Mouse (Mus musculus): ENCODE results near the gene 2610528J11Rik. TPM values are rescaled to one million over a fixed set of nuclear protein-coding genes. Genes with fewer than 3 reads are reported as not detected.
"Not testable (repeated sequence)": the region's sequence is repeated elsewhere in the genome, so short reads cannot be mapped to it uniquely, and the experiment has no call there.

The 2610528J11Rik gene
- polyA plus RNA-seq, 1 experiment = 0.10 TPM

GRCm38 (mm10) chr4:118539904-118540303 lies 13.1 kb downstream of the 2610528J11Rik start:
- no peak for DNase-seq (ENCODE audit: extremely low spot score in 1 of 2, low spot score in 1 of 2)

DNA sequence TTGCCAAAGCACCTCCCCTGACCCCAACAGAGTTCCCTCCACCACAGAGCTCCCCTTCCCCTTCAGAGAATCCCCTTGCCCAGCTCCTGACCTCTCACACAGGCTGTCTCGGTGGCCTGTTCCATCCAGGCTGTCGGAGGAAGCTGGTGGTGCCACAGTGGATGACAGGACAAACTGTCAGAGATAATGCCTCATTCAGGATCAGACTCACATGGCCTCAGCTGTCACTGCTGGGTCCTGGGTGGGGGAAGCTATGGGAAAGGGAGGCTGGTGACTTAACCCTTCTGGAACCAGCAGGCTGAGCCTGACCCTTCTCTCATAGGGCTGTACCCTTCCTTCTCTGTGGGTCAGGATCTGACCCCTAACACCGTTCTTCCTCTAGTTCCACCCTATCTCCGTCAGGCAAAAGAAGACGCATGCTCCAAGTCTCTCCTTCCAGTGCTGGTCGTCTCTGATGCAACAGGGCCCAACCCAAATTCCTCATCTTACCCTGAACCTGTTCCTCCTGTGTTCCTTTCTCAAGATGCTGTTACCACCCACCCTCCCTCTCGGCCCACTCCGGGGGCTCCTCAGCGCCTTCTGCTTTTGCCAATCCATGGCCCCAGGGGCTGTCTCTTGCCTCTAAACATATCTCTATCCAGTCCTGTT lies 15.8 kb downstream of the 2610528J11Rik start:
- no peak for DNase-seq (ENCODE audit: extremely low spot score in 1 of 2, low spot score in 1 of 2)

DNA sequence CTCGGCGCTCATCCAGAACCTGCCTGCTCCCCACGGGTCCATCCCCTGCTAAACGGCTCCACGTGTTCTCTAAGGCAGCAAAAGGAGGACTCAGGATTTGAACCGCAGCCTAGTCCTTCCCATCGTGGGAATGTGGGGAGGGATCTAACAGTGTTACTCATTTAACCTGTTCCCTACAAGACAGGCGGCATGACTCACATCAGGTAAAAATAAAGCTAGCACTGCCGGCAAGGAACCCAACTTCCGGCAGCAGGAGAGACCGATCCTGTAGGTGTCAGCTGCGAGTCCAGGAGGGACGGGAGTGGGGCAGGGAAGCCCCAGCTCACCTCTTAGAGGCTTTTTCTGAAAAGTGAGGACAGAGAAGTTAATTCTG lies 16.3 kb downstream of the 2610528J11Rik start:
- peak in 1 of 2 experiments; percentile 68 for DNase-seq (ENCODE audit: extremely low spot score in 1 of 2, low spot score in 1 of 2)

DNA sequence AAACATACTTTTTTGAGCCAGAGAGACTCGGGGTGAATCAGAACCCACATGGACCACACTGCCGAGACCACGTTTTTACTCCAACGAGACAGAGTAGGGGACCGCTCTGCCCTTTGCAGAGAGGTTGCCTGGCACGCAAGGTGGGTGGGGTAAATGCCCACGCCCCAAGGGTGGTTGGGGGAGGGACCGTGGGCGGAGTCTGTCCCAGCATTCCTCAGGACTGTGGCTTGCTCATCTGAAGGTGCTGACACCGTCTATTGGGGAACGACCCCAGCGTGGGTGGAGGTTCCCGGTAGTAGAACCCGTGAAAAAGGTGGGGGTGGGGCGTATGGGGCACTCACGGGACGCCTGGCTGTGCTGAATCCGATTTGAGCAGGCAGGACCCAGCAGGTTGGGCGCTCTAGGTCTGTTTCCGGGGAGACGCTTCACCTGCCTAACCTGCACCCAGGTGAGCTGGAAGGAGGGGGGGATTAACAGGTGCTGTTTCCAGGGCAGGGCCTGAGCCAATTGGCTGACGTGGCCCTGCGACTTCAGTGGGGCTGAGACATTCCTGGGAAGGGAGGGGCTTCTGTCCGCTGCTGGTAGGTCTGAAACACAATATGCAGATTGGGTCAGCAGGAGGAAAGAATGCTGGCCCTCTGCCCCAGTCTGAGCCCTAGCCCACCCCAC lies 16.9 kb downstream of the 2610528J11Rik start, which contains the start of gene Tmem125:
Gene Tmem125, minus strand, starts transcription at position 453 of the 669 bp plus-strand sequence.
- peak in 1 of 2 experiments; percentile 33 for DNase-seq (ENCODE audit: extremely low spot score in 1 of 2, low spot score in 1 of 2)

DNA sequence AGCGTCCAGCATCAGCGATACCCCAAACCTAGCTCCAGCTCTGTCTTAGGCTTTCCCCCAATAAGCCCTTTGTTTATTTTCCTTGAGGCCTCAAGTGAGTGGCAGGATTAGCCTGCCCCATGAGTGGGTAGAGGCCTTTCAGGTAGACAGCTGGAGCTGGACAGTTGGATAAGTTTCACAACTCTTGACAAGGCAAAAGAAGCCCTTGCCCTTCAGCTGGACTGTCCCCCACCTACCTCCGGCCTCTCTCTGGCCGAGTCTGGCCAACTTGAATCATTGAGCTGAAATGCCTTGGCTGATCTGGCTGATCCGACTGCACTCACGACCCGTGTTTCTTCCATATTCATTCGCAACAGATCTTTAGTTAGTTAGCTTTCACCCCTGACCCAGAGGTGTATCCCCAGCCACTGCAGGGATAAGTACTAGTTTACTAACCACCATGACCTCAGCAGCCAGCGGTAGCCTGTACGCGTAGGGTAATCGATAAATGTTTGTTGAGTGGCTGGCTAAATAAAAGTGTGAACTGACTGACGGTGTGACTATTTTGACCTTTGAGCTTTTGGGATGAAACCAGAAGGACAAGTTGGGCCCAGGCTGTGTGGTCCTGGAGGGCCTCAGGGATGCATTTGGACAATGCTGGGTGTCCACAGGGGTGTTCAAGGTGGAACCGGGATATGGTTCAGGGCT lies 17.8 kb downstream of the 2610528J11Rik start:
- no peak for DNase-seq (ENCODE audit: extremely low spot score in 1 of 2, low spot score in 1 of 2)

- DNase-seq (ENCODE audit: extremely low spot score in 1 of 2, low spot score in 1 of 2) = peak in 1 of 2 experiments; percentile 62
Observed at GRCm38 (mm10) chr4:118547424-118548129, 20.8 kb downstream of the 2610528J11Rik start.

GRCm38 (mm10) chr4:118548130-118548480 lies 21.3 kb downstream of the 2610528J11Rik start:
- not testable (repeated sequence) for DNase-seq (ENCODE audit: extremely low spot score in 1 of 2, low spot score in 1 of 2)

DNA sequence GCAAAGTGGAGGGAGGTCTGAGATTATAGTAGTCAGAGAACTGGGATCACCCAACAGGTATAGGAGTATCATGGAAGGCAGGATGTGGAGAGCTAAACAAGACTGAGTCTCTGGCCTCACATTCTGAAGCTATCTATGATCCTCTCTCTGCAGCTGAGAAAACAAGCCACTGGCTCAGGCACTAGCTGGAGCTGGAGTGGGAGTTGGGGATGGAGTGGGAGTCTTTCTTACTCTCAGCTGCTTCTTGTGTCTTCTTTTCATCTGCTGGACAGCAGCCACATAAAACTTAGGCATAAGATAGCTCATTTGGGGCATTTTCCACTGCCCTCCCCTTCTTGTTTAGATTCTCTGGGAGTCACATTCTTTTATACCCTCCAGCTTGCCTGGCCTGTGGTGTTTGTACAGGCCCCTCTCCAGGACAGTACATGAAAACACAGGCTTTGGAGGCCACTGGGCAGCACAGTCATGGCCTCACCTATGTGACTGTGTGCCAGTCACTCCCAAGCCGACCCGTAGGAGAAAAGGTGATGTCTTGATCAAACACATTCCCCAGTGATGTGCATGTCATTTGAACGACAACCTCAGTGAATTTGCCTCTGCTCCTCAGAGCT lies 26.3 kb downstream of the 2610528J11Rik start:
- peak in 1 of 2 experiments; percentile 52 for DNase-seq (ENCODE audit: extremely low spot score in 1 of 2, low spot score in 1 of 2)

- DNase-seq (ENCODE audit: extremely low spot score in 1 of 2, low spot score in 1 of 2) = no peak
Observed at GRCm38 (mm10) chr4:118564062-118564925, 37.5 kb downstream of the 2610528J11Rik start.

- DNase-seq (ENCODE audit: extremely low spot score in 1 of 2, low spot score in 1 of 2) = no peak
Observed at GRCm38 (mm10) chr4:118564926-118565279, 38.1 kb downstream of the 2610528J11Rik start.

- peak in 1 of 2 experiments; percentile 83 for DNase-seq (ENCODE audit: extremely low spot score in 1 of 2, low spot score in 1 of 2)
Observed at GRCm38 (mm10) chr4:118566161-118566676, 39.4 kb downstream of the 2610528J11Rik start.

DNA sequence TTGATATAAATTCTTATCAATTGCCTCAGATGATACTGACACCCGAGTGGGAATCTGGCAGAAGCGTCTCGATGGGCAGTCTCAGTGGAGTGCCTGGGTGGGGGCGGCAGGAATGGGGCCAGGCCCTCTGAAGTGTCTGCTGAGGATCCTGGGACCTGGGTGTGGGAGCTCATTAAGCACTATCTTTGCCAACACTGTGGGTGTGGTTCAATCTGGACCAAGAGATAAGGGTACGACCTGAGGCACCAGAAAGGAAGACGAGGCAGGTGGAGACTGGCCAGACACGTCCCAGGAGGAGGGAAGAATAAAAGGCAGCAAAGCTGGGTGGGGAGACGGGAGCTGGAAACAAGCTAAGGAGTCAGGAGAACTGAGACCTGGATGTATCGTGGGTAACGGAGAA lies 41.9 kb downstream of the 2610528J11Rik start:
- DNase-seq (ENCODE audit: extremely low spot score in 1 of 2, low spot score in 1 of 2) = no peak

- DNase-seq (ENCODE audit: extremely low spot score in 1 of 2, low spot score in 1 of 2) = no peak
Observed at GRCm38 (mm10) chr4:118569320-118569719, 42.5 kb downstream of the 2610528J11Rik start.

GRCm38 (mm10) chr4:118571441-118571840 lies 44.6 kb downstream of the 2610528J11Rik start:
- peak; percentile 61 to 81 for DNase-seq (ENCODE audit: extremely low spot score in 1 of 2, low spot score in 1 of 2)

DNA sequence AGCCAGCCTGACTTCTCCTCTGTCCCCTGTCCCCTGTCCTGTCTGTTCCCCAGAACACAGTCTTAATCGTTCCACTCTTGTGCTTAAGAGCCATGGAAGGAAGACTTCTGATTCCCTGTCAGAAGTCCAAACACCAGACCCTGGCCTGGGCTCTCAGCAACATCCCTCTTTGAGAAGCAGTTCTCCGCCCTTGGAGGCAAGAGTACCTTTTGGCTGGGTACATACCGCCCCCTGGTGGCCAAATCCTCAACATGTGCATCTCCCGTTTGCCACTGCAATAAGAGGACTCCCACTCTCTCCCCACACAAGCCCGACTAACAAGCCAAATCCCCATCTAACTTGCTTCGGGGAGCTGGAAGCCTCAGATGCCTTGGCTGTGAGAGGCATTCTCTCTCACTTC lies 49.3 kb downstream of the 2610528J11Rik start:
- peak; percentile 74 to 97 for DNase-seq (ENCODE audit: extremely low spot score in 1 of 2, low spot score in 1 of 2)

- peak in 1 of 2 experiments; percentile 61 for DNase-seq (ENCODE audit: extremely low spot score in 1 of 2, low spot score in 1 of 2)
Observed at GRCm38 (mm10) chr4:118579313-118579712, 52.5 kb downstream of the 2610528J11Rik start.

All from frontal cortex, adult 2 months (tissue).